Mouse (Mus musculus): Measurements from ENCODE around the gene Atg2b. TPM values are rescaled to one million over a fixed set of nuclear protein-coding genes. Genes with fewer than 3 reads are reported as not detected.

Atg2b gene
- polyA plus RNA-seq, 1 experiment: 20.0 TPM

DNA sequence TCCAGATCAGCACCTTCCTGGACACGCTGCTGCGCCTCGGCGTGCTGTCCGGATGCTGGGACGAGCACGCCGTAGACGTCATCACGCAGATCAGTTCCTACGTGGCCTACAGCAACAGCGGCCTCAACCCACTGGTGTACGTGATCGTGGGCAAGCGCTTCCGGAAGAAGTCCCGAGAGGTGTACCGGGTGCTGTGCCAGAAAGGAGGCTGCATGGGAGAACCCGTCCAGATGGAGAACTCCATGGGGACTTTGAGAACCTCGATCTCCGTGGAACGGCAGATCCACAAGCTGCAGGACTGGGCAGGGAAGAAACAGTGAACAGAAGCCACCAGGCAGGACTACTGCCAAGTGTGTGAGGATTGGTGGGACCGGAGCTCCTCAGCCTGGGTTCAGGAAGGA lies 92.7 kb downstream of the Atg2b start:
- H3ac ChIP-seq (ENCODE audit: control insufficient read depth, insufficient read length): no peak overlapping the region
- H3K27me3 ChIP-seq (ENCODE audit: control insufficient read depth, insufficient read depth, insufficient read length): no peaks in the 10 kb centered on the region
- H3K36me3 ChIP-seq (ENCODE audit: control insufficient read depth, insufficient read depth): no peaks in the 10 kb centered on the region
- H3K4me2 ChIP-seq (ENCODE audit: low read depth): no peak overlapping the region
- no peaks in the 10 kb centered on the region for H3K79me2 ChIP-seq (ENCODE audit: control insufficient read depth, insufficient read depth)
- TF ChIP-seq E2F4 (IDR thresholded peaks at IDR 0.05; ENCODE audit: insufficient read depth): no peak
- TF ChIP-seq MAX (IDR thresholded peaks at IDR 0.05; ENCODE audit: low read depth): no peak
- TF ChIP-seq TCF3 (IDR thresholded peaks at IDR 0.05; ENCODE audit: insufficient read length, low read depth): no peak
- TF ChIP-seq REST (IDR thresholded peaks at IDR 0.05; ENCODE audit: insufficient read depth, insufficient read length): no peak
- no peak for TF ChIP-seq SRF (IDR thresholded peaks at IDR 0.05; ENCODE audit: control insufficient read depth, insufficient read length, low read depth)
- no peak for TF ChIP-seq POLR2AphosphoS2 (IDR thresholded peaks at IDR 0.05; ENCODE audit: insufficient read length, low read depth)
- no peak for TF ChIP-seq TCF12 (IDR thresholded peaks at IDR 0.05; ENCODE audit: insufficient read depth, poor library complexity, severe bottlenecking)
- no peak for TF ChIP-seq CEBPB (IDR thresholded peaks at IDR 0.05; ENCODE audit: insufficient read depth, poor library complexity, severe bottlenecking)
- TF ChIP-seq MYOG (IDR thresholded peaks at IDR 0.05; ENCODE audit: control insufficient read depth in 1 of 3, insufficient read depth in 1 of 3, insufficient read length in 2 of 3, low read depth in 2 of 3): no peak
- no peak for TF ChIP-seq POLR2A (IDR thresholded peaks at IDR 0.05; ENCODE audit: insufficient read length, low read depth)
- TF ChIP-seq USF1 (IDR thresholded peaks at IDR 0.05; ENCODE audit: low read depth): no peak
- no peak for TF ChIP-seq MYOD1 (IDR thresholded peaks at IDR 0.05; ENCODE audit: control insufficient read depth in 1 of 3, insufficient read length in 2 of 3, low read depth in 2 of 3)
- no peak overlapping the region for H3K4me3 ChIP-seq

DNA sequence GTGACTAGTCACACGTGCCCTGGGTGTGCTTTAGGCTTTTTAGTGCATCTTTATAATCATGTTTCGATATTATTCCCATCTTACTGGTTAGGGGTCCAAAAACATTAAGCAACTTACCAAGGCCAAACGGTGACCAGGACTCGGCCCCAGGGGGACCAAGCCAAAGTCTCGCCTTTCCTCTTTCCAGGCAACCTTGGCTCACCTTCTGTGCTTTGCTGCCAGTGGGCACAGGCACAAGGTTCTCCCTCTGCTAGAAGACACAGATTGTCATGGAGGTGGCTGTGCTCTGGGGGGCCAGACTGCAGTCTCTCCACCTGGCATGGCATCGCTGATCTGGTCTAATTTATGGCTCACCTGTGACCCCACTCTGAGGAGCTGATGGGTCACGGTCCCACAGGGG lies 94.2 kb downstream of the Atg2b start:
- no peaks in the 10 kb centered on the region for H3K36me3 ChIP-seq (ENCODE audit: control insufficient read depth, insufficient read depth)
- H3K4me2 ChIP-seq (ENCODE audit: low read depth): no peak overlapping the region
- TF ChIP-seq CEBPB (IDR thresholded peaks at IDR 0.05; ENCODE audit: insufficient read depth, poor library complexity, severe bottlenecking) (no peak), E2F4 (IDR thresholded peaks at IDR 0.05; ENCODE audit: insufficient read depth) (no peak), USF1 (IDR thresholded peaks at IDR 0.05; ENCODE audit: low read depth) (no peak)
- no peaks in the 10 kb centered on the region for H3K79me2 ChIP-seq (ENCODE audit: control insufficient read depth, insufficient read depth)
- no peak overlapping the region for H3ac ChIP-seq (ENCODE audit: control insufficient read depth, insufficient read length)
- H3K27me3 ChIP-seq (ENCODE audit: control insufficient read depth, insufficient read depth, insufficient read length): no peaks in the 10 kb centered on the region
- no peak overlapping the region for H3K4me3 ChIP-seq

GRCm38 (mm10) chr12:105587526-105587925 lies 97.5 kb downstream of the Atg2b start:
- Histone ChIP-seq H3K4me2 (ENCODE audit: low read depth) (no peak overlapping the region), H3K79me2 (ENCODE audit: control insufficient read depth, insufficient read depth) (no peaks in the 10 kb centered on the region), H3ac (ENCODE audit: control insufficient read depth, insufficient read length) (no peak overlapping the region), H3K4me3 (no peak overlapping the region), H3K27me3 (ENCODE audit: control insufficient read depth, insufficient read depth, insufficient read length) (no peaks in the 10 kb centered on the region), H3K36me3 (ENCODE audit: control insufficient read depth, insufficient read depth) (no peaks in the 10 kb centered on the region)
- TF ChIP-seq CEBPB (IDR thresholded peaks at IDR 0.05; ENCODE audit: insufficient read depth, poor library complexity, severe bottlenecking) (no peak), SRF (IDR thresholded peaks at IDR 0.05; ENCODE audit: control insufficient read depth, insufficient read length, low read depth) (no peak), TCF12 (IDR thresholded peaks at IDR 0.05; ENCODE audit: insufficient read depth, poor library complexity, severe bottlenecking) (no peak), MYOD1 (IDR thresholded peaks at IDR 0.05; ENCODE audit: control insufficient read depth in 1 of 3, insufficient read length in 2 of 3, low read depth in 2 of 3) (no peak), MAX (IDR thresholded peaks at IDR 0.05; ENCODE audit: low read depth) (no peak), E2F4 (IDR thresholded peaks at IDR 0.05; ENCODE audit: insufficient read depth) (no peak), TCF3 (IDR thresholded peaks at IDR 0.05; ENCODE audit: insufficient read length, low read depth) (no peak), POLR2AphosphoS2 (IDR thresholded peaks at IDR 0.05; ENCODE audit: insufficient read length, low read depth) (no peak), MYOG (IDR thresholded peaks at IDR 0.05; ENCODE audit: control insufficient read depth in 1 of 3, insufficient read depth in 1 of 3, insufficient read length in 2 of 3, low read depth in 2 of 3) (no peak), REST (IDR thresholded peaks at IDR 0.05; ENCODE audit: insufficient read depth, insufficient read length) (no peak)

DNA sequence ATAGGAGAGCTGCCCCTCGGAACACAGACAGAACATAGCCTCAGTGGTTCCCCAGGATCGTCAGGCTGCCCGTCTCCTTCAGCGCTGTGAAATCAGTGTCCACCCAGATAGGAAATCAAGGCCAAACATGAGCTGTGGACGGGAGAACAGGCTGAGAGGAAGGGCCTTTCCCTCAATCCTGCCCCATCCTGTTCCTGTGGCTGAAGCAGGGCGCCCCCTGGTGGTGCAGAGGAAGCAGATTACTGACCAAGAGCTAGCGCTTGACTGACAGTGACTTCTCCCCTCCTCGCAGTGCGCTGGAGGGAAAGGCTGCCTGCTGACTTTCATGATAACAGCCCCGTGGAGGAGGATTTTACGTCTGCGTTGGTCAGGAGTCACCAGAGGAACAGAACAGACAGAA lies 100.2 kb downstream of the Atg2b start:
- TF ChIP-seq POLR2A (IDR thresholded peaks at IDR 0.05; ENCODE audit: insufficient read length, low read depth) (no peak), TCF12 (IDR thresholded peaks at IDR 0.05; ENCODE audit: insufficient read depth, poor library complexity, severe bottlenecking) (no peak), TCF3 (IDR thresholded peaks at IDR 0.05; ENCODE audit: insufficient read length, low read depth) (no peak), MYOD1 (IDR thresholded peaks at IDR 0.05; ENCODE audit: control insufficient read depth in 1 of 3, insufficient read length in 2 of 3, low read depth in 2 of 3) (no peak), E2F4 (IDR thresholded peaks at IDR 0.05; ENCODE audit: insufficient read depth) (no peak), USF1 (IDR thresholded peaks at IDR 0.05; ENCODE audit: low read depth) (no peak), SRF (IDR thresholded peaks at IDR 0.05; ENCODE audit: control insufficient read depth, insufficient read length, low read depth) (no peak), REST (IDR thresholded peaks at IDR 0.05; ENCODE audit: insufficient read depth, insufficient read length) (no peak), MYOG (IDR thresholded peaks at IDR 0.05; ENCODE audit: control insufficient read depth in 1 of 3, insufficient read depth in 1 of 3, insufficient read length in 2 of 3, low read depth in 2 of 3) (no peak)
- Histone ChIP-seq H3K36me3 (ENCODE audit: control insufficient read depth, insufficient read depth) (no peaks in the 10 kb centered on the region), H3ac (ENCODE audit: control insufficient read depth, insufficient read length) (no peak overlapping the region), H3K79me2 (ENCODE audit: control insufficient read depth, insufficient read depth) (no peaks in the 10 kb centered on the region), H3K4me2 (ENCODE audit: low read depth) (no peak overlapping the region), H3K27me3 (ENCODE audit: control insufficient read depth, insufficient read depth, insufficient read length) (no peaks in the 10 kb centered on the region), H3K4me3 (no peak overlapping the region)

GRCm38 (mm10) chr12:105583484-105583883 lies 101.5 kb downstream of the Atg2b start:
- peak overlapping the region; percentile 53 for H3K4me2 ChIP-seq (ENCODE audit: low read depth)
- H3K36me3 ChIP-seq (ENCODE audit: control insufficient read depth, insufficient read depth): no peaks in the 10 kb centered on the region
- H3K4me3 ChIP-seq: no peak overlapping the region
- TF ChIP-seq MYOD1 (IDR thresholded peaks at IDR 0.05; ENCODE audit: control insufficient read depth in 1 of 3, insufficient read length in 2 of 3, low read depth in 2 of 3) (peak in 1 of 3 experiments; percentile 71), MYOG (IDR thresholded peaks at IDR 0.05; ENCODE audit: control insufficient read depth in 1 of 3, insufficient read depth in 1 of 3, insufficient read length in 2 of 3, low read depth in 2 of 3) (peak; percentile 32 to 74 (median 49)), REST (IDR thresholded peaks at IDR 0.05; ENCODE audit: insufficient read depth, insufficient read length) (no peak), POLR2A (IDR thresholded peaks at IDR 0.05; ENCODE audit: insufficient read length, low read depth) (peak; percentile 21)
- no peak overlapping the region for H3ac ChIP-seq (ENCODE audit: control insufficient read depth, insufficient read length)
- no peaks in the 10 kb centered on the region for H3K27me3 ChIP-seq (ENCODE audit: control insufficient read depth, insufficient read depth, insufficient read length)
- no peaks in the 10 kb centered on the region for H3K79me2 ChIP-seq (ENCODE audit: control insufficient read depth, insufficient read depth)
